Mouse (Mus musculus) cortical plate, adult 2 months (tissue): ENCODE measurements at regions not wholly inside any gene's neighbourhood (a gene's known extent, or its start where the extent isn't known, plus 50 kb on each side); places are given as distances from the start of the nearest gene placed in this dataset.

Experiments used
- CTCF ChIP-seq: fragments of 200-500 bp; IDR thresholded peaks from 2 replicates; pipeline ENCODE4 v1.5.1; 2011; ENCODE audit warnings: mild to moderate bottlenecking, control low read depth, low read length; ENCODE audit not compliant: insufficient read depth; ENCODE audit errors: extremely low read depth
- POLR2A ChIP-seq: fragments of 200-500 bp; IDR thresholded peaks from 2 replicates; pipeline ENCODE4 v1.6.1; 2011; ENCODE audit warnings: mild to moderate bottlenecking, low read length, control low read depth; ENCODE audit not compliant: insufficient read depth; ENCODE audit errors: extremely low read depth

- TF ChIP-seq POLR2A (no peak), CTCF (no peak)
These were observed 749.6 kb downstream of the Tmem132b start for GRCm38 (mm10) chr5:126281057-126281728.
